Mouse (Mus musculus) B cell, adult 67 days (primary cell): ENCODE results near the gene Epx. TPM values are rescaled to one million over a fixed set of nuclear protein-coding genes. Genes with fewer than 3 reads are reported as not detected.

Source experiments
- total RNA-seq, 2 experiments: library from RNA; stranded (reverse); gene quantifications; 4 replicates each; pipeline ENCODE4 v1.2.4; 2023

Epx gene
- total RNA-seq = not detected

GRCm38 (mm10) chr11:87875436-87875835, at the start of gene Epx:
Gene Epx (minus strand): TSS chr11:87875536.

GRCm38 (mm10) chr11:87920966-87921365, 45.6 kb upstream of the Epx start, which contains the start of gene Olfr464:
Gene Olfr464 (minus strand): TSS chr11:87920967.

GRCm38 (mm10) chr11:87897287-87897686, 22.0 kb upstream of the Epx start, which contains the start of gene Olfr463:
Gene Olfr463 (minus strand): TSS chr11:87897387.

GRCm38 (mm10) chr11:87892168-87892567, 16.8 kb upstream of the Epx start, which contains the start of gene Olfr462:
Gene Olfr462 (minus strand): TSS chr11:87892268.

GRCm38 (mm10) chr11:87852690-87853596, 22.4 kb downstream of the Epx start, which contains the start of gene Mks1:
Gene Mks1 (plus strand): TSS chr11:87853215.

GRCm38 (mm10) chr11:87828239-87828900, 47.0 kb downstream of the Epx start, which contains the start of gene Lpo:
Gene Lpo (minus strand): TSS chr11:87828289.

Other genes with a start within 250 kb of the Epx start
- gene Rnf43, start 212.8 kb downstream of the Epx start, total RNA-seq = 1 to 10 TPM; 5.3 to 6.3 TPM
- 100 to 1,000 TPM; 125 to 140 TPM for gene Supt4a, start 138.0 kb downstream of the Epx start, total RNA-seq
- 10 to 100 TPM in 1 of 2 experiments, 1 to 10 TPM in 1; 9.1 to 10.2 TPM for gene Tspoap1, start 115.0 kb downstream of the Epx start, total RNA-seq
- gene Mpo, start 82.0 kb downstream of the Epx start, total RNA-seq = not detected
- not detected for gene Lpo, start 47.2 kb downstream of the Epx start, total RNA-seq
- gene Mks1, start 22.3 kb downstream of the Epx start, total RNA-seq = 10 to 100 TPM; 20.0 to 22.1 TPM
- not detected for gene Olfr462, start 16.7 kb upstream of the Epx start, total RNA-seq
- not detected for gene Olfr463, start 21.9 kb upstream of the Epx start, total RNA-seq
- gene Olfr464, start 45.4 kb upstream of the Epx start, total RNA-seq = not detected
- gene Dynll2, start 112.0 kb upstream of the Epx start, total RNA-seq = 10 to 100 TPM; 12.1 to 13.3 TPM
- gene Srsf1, start 171.8 kb upstream of the Epx start, total RNA-seq = 100 to 1,000 TPM; 370 to 375 TPM
- gene Vezf1, start 192.7 kb upstream of the Epx start, total RNA-seq = 10 to 100 TPM; 73.2 to 79.8 TPM
- gene Cuedc1, start 222.5 kb upstream of the Epx start, total RNA-seq = 1 to 10 TPM; 5.4 to 8.3 TPM